Mouse (Mus musculus): ENCODE results near the gene Gm21731.
"Not testable (repeated sequence)": the region's sequence is repeated elsewhere in the genome, so short reads cannot be mapped to it uniquely, and the experiment has no call there.

Gm21731 gene

GRCm38 (mm10) chr13:120238811-120239210 lies at the start of gene Gm21731:
Gm21731 (plus strand) TSS chr13:120239111.
- not testable (repeated sequence) for DNase-seq (ENCODE audit: inconsistent age in 2 of 2, low spot score in 1 of 2)

GRCm38 (mm10) chr13:120196189-120196821 lies 42.6 kb upstream of the Gm21731 start:
- not testable (repeated sequence) for DNase-seq (ENCODE audit: inconsistent age in 2 of 2, low spot score in 1 of 2)

DNA sequence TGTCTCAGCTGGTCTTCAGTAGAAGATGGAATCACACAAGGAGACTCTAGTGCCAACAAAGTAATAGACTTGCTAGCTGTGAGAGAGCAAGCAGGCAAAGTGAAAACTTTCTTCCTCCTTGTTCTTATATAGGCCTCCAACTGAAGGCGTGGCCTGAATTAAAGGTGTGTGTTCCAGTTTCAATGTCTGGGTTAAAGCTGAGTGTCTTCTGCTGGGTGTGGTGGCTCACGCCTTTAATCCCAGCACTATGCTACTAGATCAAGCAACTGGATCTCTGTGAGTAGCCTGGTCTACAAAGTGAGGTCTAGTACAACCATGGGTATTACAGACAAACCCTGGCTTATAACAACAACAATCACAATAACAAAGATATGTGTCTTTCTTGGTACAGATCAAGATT lies 23.1 kb upstream of the Gm21731 start, which contains the start of gene Gm21762:
TSS of gene Gm21762 (minus strand) at position 101 of the 400 bp plus-strand sequence.
- DNase-seq (ENCODE audit: inconsistent age in 2 of 2, low spot score in 1 of 2), result not testable (repeated sequence)

DNA sequence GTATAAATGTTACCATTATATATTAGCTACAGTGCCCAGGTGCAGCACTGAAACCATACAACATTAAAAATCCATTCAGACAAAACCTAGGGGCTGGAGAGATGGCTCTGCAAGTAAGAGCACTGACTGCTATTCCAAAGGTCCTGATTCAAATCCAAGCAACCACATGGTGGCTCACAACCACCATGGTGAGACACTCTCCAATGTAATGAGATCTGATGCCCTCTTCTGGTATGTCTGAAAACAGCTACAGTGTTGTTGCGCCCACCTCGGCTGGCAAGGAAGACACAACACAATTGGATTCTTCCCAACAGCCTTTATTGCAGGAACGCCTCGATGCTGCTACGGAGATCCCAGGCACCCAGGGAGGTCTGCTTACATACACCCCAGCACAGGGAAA lies 18.0 kb upstream of the Gm21731 start:
- DNase-seq (ENCODE audit: inconsistent age in 2 of 2, low spot score in 1 of 2), result not testable (repeated sequence)

DNA sequence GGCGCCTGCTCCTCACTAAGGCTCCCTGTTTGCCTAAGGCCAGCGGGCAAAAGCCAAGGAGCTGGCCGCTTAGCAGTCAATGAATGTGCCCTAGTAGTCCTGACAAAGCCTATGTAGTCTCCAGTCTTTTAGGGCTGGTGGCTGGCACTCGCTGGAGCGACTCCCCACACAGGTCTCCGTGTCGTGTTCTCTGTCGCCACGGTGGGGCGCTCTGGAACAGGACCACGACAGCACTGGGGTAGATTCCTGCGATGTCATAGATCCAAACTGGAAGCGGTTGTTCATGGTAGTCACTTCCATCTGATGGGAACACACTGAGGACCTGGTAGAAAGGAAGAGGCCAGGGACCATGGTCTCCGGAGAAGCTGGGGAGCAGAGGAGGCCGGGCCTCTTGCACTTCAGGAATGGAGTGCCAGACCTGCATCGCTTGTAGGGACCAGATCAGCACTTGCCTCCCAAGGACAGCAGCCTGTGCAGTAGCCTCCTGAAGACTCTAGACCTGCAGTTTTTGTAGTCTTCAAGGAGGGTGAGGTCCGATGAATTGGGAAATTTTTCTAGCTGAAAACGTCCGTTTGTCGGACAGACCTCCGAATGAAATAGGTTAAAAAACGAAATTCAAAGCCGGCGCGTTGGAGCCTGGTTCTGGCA lies 15.8 kb upstream of the Gm21731 start:
- not testable (repeated sequence) for DNase-seq (ENCODE audit: inconsistent age in 2 of 2, low spot score in 1 of 2)

DNA sequence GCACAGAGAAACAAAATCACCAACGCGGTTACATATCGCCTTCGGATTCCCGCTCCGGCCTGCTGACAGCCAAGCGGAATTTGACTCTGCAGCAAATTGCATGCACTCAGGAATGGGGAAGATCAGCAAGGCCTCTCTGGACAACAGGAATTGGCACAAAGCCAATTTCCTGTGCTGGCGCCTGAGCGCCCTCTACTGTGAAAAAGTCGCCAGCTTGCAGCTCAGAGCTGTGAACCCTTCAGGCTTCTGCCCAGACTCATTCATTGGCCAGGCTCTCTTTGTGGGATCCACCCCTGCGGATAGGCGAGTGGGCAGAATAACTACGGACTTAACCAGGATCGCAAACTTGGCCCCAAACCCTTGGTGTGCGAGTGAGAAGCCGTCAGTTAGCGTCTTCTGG lies 7.1 kb upstream of the Gm21731 start:
- not testable (repeated sequence) for DNase-seq (ENCODE audit: inconsistent age in 2 of 2, low spot score in 1 of 2)

DNA sequence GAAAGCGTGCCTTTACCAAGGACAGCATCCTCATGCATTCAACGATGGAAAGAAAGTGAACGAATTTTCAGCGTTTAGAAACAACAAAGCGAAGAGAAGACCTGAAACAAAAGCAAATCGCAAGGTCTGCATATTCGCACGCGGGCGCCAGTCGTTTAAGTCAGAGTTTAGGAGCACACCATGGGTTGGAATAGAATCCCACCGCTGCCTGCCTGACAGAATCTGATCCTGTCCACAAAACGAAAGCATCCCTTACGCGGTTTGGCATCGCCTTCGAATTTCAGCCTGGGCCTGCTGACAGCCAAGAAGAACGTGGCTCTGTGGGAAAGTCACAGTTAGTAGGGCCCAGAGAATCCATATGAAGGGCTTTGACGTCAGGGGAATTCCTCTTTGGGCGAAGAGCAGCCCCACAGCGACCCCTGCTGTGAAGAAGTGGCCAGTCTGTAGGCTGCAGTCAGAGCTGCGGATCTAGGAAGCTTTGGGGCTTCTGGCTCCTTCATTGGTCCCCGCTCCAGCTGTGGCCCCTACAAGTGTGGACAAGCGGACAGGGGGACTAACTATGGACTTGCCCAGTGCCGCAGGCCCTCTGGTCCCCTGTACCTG lies 6.4 kb upstream of the Gm21731 start:
- DNase-seq (ENCODE audit: inconsistent age in 2 of 2, low spot score in 1 of 2), result not testable (repeated sequence)

DNA sequence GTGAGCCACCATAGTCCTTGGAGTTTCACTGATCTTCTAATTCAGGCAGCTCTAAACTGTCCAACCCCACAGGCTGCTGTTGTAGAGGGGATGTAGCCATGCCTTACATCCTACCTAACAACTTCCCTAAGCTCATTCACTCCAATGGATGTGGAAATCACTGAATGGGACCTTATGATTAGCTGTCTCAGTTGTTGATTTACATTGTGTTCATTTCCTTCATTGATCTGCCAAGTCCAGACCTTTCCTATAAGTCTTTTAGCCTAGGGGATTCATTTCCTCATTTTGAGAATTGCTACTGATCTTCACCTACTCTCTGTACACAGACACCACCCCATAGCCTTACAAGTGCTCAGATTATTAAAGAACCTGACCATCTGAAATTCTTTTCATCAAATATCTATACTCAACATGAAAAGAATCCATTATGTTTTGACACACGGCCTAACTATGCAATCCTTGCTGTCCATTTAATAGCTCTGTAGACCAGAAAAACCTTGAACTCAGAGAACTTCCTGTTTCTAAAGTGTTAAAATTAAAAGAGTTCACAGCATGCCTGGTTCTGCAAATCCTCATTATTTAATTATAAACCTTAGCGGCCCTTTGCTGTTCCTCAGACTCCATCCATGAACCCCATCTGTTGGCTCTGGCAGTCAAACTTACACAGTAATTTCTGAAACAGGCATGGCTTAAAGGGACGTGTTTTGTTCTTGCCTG lies 12.5 kb downstream of the Gm21731 start:
- DNase-seq (ENCODE audit: inconsistent age in 2 of 2, low spot score in 1 of 2), result not testable (repeated sequence)

DNA sequence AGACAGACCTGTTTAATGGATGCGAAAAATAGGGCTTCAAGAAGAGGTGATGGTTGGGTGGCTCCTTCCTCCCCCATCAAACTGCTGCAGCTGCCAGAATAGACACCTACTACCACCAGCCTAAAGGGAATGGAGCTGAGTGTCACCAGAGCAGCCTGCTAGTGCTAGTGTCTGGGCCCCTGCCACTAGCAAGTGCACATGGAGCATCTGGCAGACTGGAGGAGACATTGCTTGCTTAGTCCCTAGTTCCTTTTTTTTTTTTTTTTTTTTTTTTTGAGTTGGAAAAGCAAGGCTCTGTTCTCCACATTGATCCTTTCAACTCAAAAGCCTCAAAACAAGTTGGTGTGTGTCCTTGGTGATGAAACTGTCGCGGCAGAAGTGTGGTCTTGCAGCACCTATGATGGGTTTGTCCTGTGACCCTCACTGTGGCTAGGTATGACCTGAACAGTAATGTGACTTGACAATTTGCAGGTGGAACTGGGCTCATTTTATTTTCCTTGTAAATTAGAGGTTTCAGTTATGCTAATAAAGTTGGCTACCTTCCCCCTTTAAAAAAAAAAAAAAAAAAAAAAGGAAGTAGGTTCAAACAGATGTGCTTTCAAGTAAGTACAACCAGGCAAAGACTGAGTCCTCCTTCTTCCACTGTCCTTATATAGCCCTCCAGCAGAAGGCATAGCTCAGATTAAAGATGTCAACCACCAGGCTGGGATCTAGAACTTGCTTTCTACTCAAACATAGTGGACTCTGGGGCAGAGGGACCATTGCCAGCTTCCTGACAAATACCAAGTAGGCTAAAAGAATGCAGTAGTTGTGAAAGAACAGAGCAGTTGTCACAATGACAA lies 20.1 kb downstream of the Gm21731 start:
- not testable (repeated sequence) for DNase-seq (ENCODE audit: inconsistent age in 2 of 2, low spot score in 1 of 2)

DNA sequence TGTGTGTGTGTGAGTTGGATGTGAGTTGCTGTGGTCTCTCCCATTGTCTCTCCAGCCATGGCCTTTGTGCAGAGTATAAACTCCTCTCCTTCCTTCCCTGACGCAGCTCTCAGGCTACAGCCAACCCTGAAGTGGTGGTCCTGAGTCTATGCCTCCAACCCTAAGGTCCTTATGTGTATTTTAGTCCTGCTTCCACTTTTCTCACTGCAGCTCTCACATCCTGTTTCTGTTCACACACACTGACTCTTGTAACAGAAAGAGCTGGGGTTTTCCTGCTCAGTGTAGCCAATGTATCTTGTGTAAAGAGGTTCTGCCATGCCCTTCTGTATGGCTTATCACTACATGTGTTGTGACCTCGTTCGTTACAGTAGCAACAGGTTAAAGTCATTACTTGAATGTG lies 20.8 kb downstream of the Gm21731 start:
- not testable (repeated sequence) for DNase-seq (ENCODE audit: inconsistent age in 2 of 2, low spot score in 1 of 2)

- DNase-seq (ENCODE audit: inconsistent age in 2 of 2, low spot score in 1 of 2), result not testable (repeated sequence)
Measured at GRCm38 (mm10) chr13:120262870-120263269, 24.0 kb downstream of the Gm21731 start, which contains the start of gene AF067061. AF067061 (plus strand) TSS chr13:120263114.

DNA sequence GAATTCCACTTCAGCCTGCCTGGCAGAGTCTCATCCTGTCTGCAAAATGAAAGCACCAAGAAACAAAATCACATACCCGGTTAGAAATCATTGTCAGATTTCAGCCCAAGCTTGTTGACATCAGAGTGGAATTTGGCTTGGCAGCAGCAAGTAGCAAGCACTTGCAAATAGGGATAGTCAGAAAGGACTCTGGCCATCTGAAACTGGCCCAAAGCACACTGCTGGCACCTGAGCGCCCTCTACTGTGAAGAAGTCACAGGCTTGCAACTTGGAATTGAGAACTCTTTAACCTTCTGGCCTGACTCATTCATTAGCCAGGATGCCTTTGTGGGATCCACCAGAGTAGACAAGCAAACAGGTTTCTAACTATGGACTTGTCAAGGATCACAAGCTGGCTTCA lies 38.9 kb downstream of the Gm21731 start:
- peak in 1 of 2 experiments; percentile 21 for DNase-seq (ENCODE audit: inconsistent age in 2 of 2, low spot score in 1 of 2)

GRCm38 (mm10) chr13:120278784-120279183 lies 39.9 kb downstream of the Gm21731 start:
- no peak for DNase-seq (ENCODE audit: inconsistent age in 2 of 2, low spot score in 1 of 2)
